Mouse (Mus musculus): ENCODE data around the gene Tmem63c. TPM values are rescaled to one million over a fixed set of nuclear protein-coding genes. Genes with fewer than 3 reads are reported as not detected.

The Tmem63c gene
- polyA plus RNA-seq, 1 experiment from 2014 or later = 7.0 TPM

DNA sequence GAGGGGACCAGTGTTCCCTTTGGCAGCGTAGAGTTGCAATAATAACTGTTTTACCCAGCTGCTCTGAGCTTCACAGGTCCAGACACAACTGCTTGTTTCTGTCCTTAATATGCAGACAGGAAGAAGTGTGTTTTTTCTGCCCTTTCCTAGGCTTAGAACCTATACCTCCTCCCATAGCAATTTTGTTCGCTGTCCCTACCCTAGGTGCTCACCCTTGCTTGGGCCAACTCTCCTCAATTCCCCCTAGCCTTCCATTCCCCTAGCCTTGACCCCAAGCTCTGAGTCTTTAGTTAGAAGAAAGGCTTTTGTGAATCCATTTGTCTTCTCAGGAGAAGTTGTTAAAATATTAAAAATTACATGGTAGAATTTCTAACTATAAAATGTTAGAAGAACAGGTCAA is 117.6 kb downstream of the Tmem63c start:
- H3K4me3 ChIP-seq = no peak overlapping the region
- H3K36me3 ChIP-seq = no peaks in the 10 kb centered on the region
- WGBS = 48% methylated on average over 2 of the region's 2 CpGs
- no peaks in the 10 kb centered on the region for H3K27me3 ChIP-seq
- no peaks in the 10 kb centered on the region for H3K9me3 ChIP-seq
- H3K4me1 ChIP-seq = 0 out of 2 replicates have a peak, but pooled peaks cover 4% of the 10 kb centered on the region
- H3K9ac ChIP-seq (replicated peaks) = no peak overlapping the region
- H3K4me2 ChIP-seq (replicated peaks) = no peak overlapping the region
- H3K27ac ChIP-seq (replicated peaks) = 0 out of 2 replicates have a peak overlapping the region, but pooled peaks have one; percentile 52
- ATAC-seq (replicated peaks) = no peak

Small RNA genes within 50 kb of the gene (microRNA-seq; reads per million reads assigned to microRNA genes)
- gene Gm25847 = not detected

Other genes with a start within 250 kb of the Tmem63c start
- 94.9 and 95.8 TPM in 2 replicates for gene Irf2bpl, start 136.5 kb upstream of the Tmem63c start, polyA plus RNA-seq (2015; fragmentation: Nextera tagmentation; extraction: Ambion mirVana)
- 53.6 and 55.3 TPM in 2 replicates for gene Cipc, start 74.3 kb upstream of the Tmem63c start, polyA plus RNA-seq (2015; fragmentation: Nextera tagmentation; extraction: Ambion mirVana)
- gene Zdhhc22, start 30.9 kb upstream of the Tmem63c start, polyA plus RNA-seq (2015; fragmentation: Nextera tagmentation; extraction: Ambion mirVana) = 6.6 and 7.1 TPM in 2 replicates
- gene Ngb, start 81.2 kb downstream of the Tmem63c start, polyA plus RNA-seq (2015; fragmentation: Nextera tagmentation; extraction: Ambion mirVana) = 1.8 and 2.0 TPM in 2 replicates
- gene Gstz1, start 125.8 kb downstream of the Tmem63c start, polyA plus RNA-seq (2015; fragmentation: Nextera tagmentation; extraction: Ambion mirVana) = 25.5 and 26.8 TPM in 2 replicates
- gene Pomt2, start 126.6 kb downstream of the Tmem63c start, polyA plus RNA-seq (2015; fragmentation: Nextera tagmentation; extraction: Ambion mirVana) = 12.5 and 12.8 TPM in 2 replicates
- gene Samd15, start 178.4 kb downstream of the Tmem63c start, polyA plus RNA-seq (2015; fragmentation: Nextera tagmentation; extraction: Ambion mirVana) = 1.6 and 2.1 TPM in 2 replicates
- 3.6 TPM in 2 replicates for gene Tmed8, start 179.1 kb downstream of the Tmem63c start, polyA plus RNA-seq (2015; fragmentation: Nextera tagmentation; extraction: Ambion mirVana)
- gene Noxred1, start 217.4 kb downstream of the Tmem63c start, polyA plus RNA-seq (2015; fragmentation: Nextera tagmentation; extraction: Ambion mirVana) = 0.92 and 1.2 TPM in 2 replicates
- gene Vipas39, start 244.9 kb downstream of the Tmem63c start, polyA plus RNA-seq (2015; fragmentation: Nextera tagmentation; extraction: Ambion mirVana) = 72.3 and 77.1 TPM in 2 replicates
- 216 and 226 TPM in 2 replicates for gene Ahsa1, start 245.1 kb downstream of the Tmem63c start, polyA plus RNA-seq (2015; fragmentation: Nextera tagmentation; extraction: Ambion mirVana)

Data from forebrain, embryonic 15.5 days (tissue).